Mouse (Mus musculus) granulocyte monocyte progenitor cell, adult 5-6 weeks (primary cell): ENCODE results near the gene Banp. TPM values are rescaled to one million over a fixed set of nuclear protein-coding genes. Genes with fewer than 3 reads are reported as not detected.
A peak's percentile ranks its signal among the peaks of the same experiment; 100 is the strongest.

ENCODE experiments used
- ATAC-seq: replicated peaks from 2 replicates; pipeline ENCODE4 v1.8.0; 2016; ENCODE audit warnings: mild to moderate bottlenecking, moderate TSS enrichment, inconsistent platforms; ENCODE audit not compliant: poor library complexity, severe bottlenecking
- total RNA-seq, 2 experiments: library from RNA; stranded (forward) in 1 of 2; stranded (reverse) in 1 of 2; fragments of 200-712, 200-1000 nt in 1 of 2; fragments of >200 nt in 1 of 2; fragmentation: Nextera tagmentation in 1 of 2; gene quantifications; 2 replicates each; pipeline ENCODE4 v1.2.3; 2014 to 2017

Banp gene
- total RNA-seq (2014; fragmentation: Nextera tagmentation) (12.9 and 16.4 TPM in 2 replicates), total RNA-seq (2017) (19.3 and 31.1 TPM in 2 replicates)

- no peak for ATAC-seq
Measured at GRCm38 (mm10) chr8:121949222-121949800, at the start of gene Banp. Gene Banp, plus strand, starts transcription at chr8:121949750.

GRCm38 (mm10) chr8:121901498-121902236 lies 47.9 kb upstream of the Banp start:
- ATAC-seq: no peak

- no peak for ATAC-seq
Measured at GRCm38 (mm10) chr8:121903977-121904376, 45.6 kb upstream of the Banp start.

- ATAC-seq: no peak
Measured at GRCm38 (mm10) chr8:121904999-121905398, 44.6 kb upstream of the Banp start.

GRCm38 (mm10) chr8:121905420-121905819 lies 44.1 kb upstream of the Banp start:
- no peak for ATAC-seq

GRCm38 (mm10) chr8:121905864-121906263 lies 43.7 kb upstream of the Banp start:
- ATAC-seq: no peak

- ATAC-seq: peak; percentile 33
Measured at GRCm38 (mm10) chr8:121906542-121907512, 42.7 kb upstream of the Banp start.

GRCm38 (mm10) chr8:121907587-121908248 lies 41.8 kb upstream of the Banp start, which contains the start of gene Slc7a5:
Gene Slc7a5, minus strand, starts transcription at chr8:121907694.
- peak; percentile 69 for ATAC-seq

- no peak for ATAC-seq
Measured at GRCm38 (mm10) chr8:121908378-121909147, 41.0 kb upstream of the Banp start.

- ATAC-seq: no peak
Measured at GRCm38 (mm10) chr8:121909148-121909541, 40.4 kb upstream of the Banp start.

GRCm38 (mm10) chr8:121909663-121910062 lies 39.9 kb upstream of the Banp start:
- ATAC-seq: no peak

GRCm38 (mm10) chr8:121911400-121911799 lies 38.1 kb upstream of the Banp start:
- no peak for ATAC-seq

GRCm38 (mm10) chr8:121911987-121912386 lies 37.6 kb upstream of the Banp start:
- no peak for ATAC-seq

- no peak for ATAC-seq
Measured at GRCm38 (mm10) chr8:121912831-121913230, 36.7 kb upstream of the Banp start.

GRCm38 (mm10) chr8:121913378-121913777 lies 36.2 kb upstream of the Banp start:
- no peak for ATAC-seq

- no peak for ATAC-seq
Measured at GRCm38 (mm10) chr8:121919158-121919557, 30.4 kb upstream of the Banp start.

GRCm38 (mm10) chr8:121919731-121920130 lies 29.8 kb upstream of the Banp start:
- ATAC-seq: peak; percentile 92

- no peak for ATAC-seq
Measured at GRCm38 (mm10) chr8:121921582-121921981, 28.0 kb upstream of the Banp start.

- ATAC-seq: no peak
Measured at GRCm38 (mm10) chr8:121922101-121922500, 27.4 kb upstream of the Banp start.
